Comparison of ENCODE assay signal across 8 mouse cellular contexts in the genomic region with DNA sequence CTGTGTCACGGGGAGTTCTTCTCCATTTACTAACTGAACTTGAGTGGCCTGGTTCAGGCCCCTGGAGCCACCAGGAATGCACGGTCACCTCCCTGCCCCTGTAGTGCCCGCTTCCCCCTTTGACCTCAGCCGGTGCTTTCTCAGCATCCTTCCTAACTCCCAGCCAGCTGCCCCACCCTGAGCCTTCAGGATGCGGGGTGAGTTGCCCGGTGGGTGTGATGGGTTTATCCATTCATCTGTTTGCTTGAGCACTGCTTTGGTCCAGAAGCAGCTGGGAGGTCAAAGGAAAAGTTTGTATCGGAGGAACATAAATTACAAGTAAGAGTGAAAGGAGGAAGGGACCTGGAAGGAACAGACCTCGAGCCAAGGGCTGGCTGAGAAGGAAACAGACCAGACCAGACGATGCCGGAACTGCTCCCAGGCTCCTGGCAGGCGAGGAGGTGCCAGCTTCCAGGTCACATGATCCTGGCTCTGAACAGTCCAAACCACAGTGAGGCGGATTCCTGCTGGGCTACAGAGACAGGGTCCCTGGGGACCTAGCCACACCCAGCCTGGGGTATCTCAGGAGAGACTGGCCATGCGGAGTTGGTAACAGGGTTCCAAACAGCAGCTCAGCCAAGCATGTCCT. TPM values are rescaled to one million over a fixed set of nuclear protein-coding genes. Genes with fewer than 3 reads are reported as not detected.
A peak's percentile ranks its signal among the peaks of the same experiment; 100 is the strongest.
DNase-seq lines count a peak whose midpoint lies in the region; ATAC-seq lines count a peak whose summit lies in the region.

No protein-coding gene starts in this region.

- no peaks in the 10 kb centered on the region for H3K9me3 ChIP-seq in neural tube, embryonic 15.5 days (replicated peaks)
- H3K9me3 ChIP-seq in heart, embryonic 12.5 days (replicated peaks), result no peaks in the 10 kb centered on the region
- no peaks in the 10 kb centered on the region for H3K9me3 ChIP-seq in intestine, embryonic 16.5 days (ENCODE audit: control insufficient read depth, low read length)

- 0 out of 2 replicates have a peak overlapping the region, but pooled peaks have one; percentile 28 for H3K27ac ChIP-seq in neural tube, embryonic 15.5 days (replicated peaks)
- no peak overlapping the region for H3K27ac ChIP-seq in heart, embryonic 12.5 days (ENCODE audit: poor library complexity, severe bottlenecking)
- H3K27ac ChIP-seq in intestine, embryonic 16.5 days (ENCODE audit: low read length), result no peak overlapping the region

- H3K9ac ChIP-seq in neural tube, embryonic 15.5 days (replicated peaks), result no peak overlapping the region
- H3K9ac ChIP-seq in heart, embryonic 12.5 days, result no peak overlapping the region
- H3K9ac ChIP-seq in intestine, embryonic 16.5 days (ENCODE audit: low read depth, low read length), result no peak overlapping the region

- H3K27me3 ChIP-seq in neural tube, embryonic 15.5 days (replicated peaks), result no peaks in the 10 kb centered on the region
- H3K27me3 ChIP-seq in heart, embryonic 12.5 days (replicated peaks), result peaks cover 24% of the 10 kb centered on the region
- H3K27me3 ChIP-seq in intestine, embryonic 16.5 days (replicated peaks; ENCODE audit: control insufficient read depth, insufficient read depth, low read length), result no peaks in the 10 kb centered on the region

- H3K4me1 ChIP-seq in neural tube, embryonic 15.5 days, result peaks cover 21% of the 10 kb centered on the region
- peaks cover 53% of the 10 kb centered on the region for H3K4me1 ChIP-seq in heart, embryonic 12.5 days (replicated peaks)
- H3K4me1 ChIP-seq in intestine, embryonic 16.5 days (ENCODE audit: control insufficient read depth, insufficient read depth, low read length), result peaks cover 14% of the 10 kb centered on the region

- no peak for DNase-seq in neural tube, embryonic 10.5 days (ENCODE audit: extremely low spot score, low spot score)
- peak; percentile 48 to 56 for DNase-seq in layer of hippocampus, adult 8-10 months (ENCODE audit: low spot score in 2 of 2)
- peak; percentile 69 for DNase-seq in lung, postnatal 25 days (ENCODE audit: low spot score)
- no peak for DNase-seq in urinary bladder, postnatal 4 days (ENCODE audit: low spot score in 2 of 2)

- peak; percentile 60; the same call in 1 of the 2 replicates for ATAC-seq in neural tube, embryonic 15.5 days (ENCODE audit: low FRiP score)
- peak; percentile 55 for ATAC-seq in common myeloid progenitor, adult 5-6 weeks (replicated peaks; ENCODE audit: low read depth, poor library complexity, severe bottlenecking)
- peak; percentile 44 for ATAC-seq in heart, embryonic 12.5 days (ENCODE audit: insufficient number of reproducible peaks, low FRiP score)
- no peak for ATAC-seq in intestine, embryonic 16.5 days

- 41% methylated on average over 13 of the region's 13 CpGs for WGBS in neural tube, embryonic 15.5 days
- WGBS in heart, embryonic 12.5 days, result 56% methylated on average over 13 of the region's 13 CpGs
- 39% methylated on average over 13 of the region's 13 CpGs for WGBS in intestine, embryonic 16.5 days

- no peaks in the 10 kb centered on the region for H3K36me3 ChIP-seq in neural tube, embryonic 15.5 days
- H3K36me3 ChIP-seq in heart, embryonic 12.5 days, result no peaks in the 10 kb centered on the region
- no peaks in the 10 kb centered on the region for H3K36me3 ChIP-seq in intestine, embryonic 16.5 days (ENCODE audit: control insufficient read depth, insufficient read depth, low read length)

- no peak overlapping the region for H3K4me2 ChIP-seq in neural tube, embryonic 15.5 days
- H3K4me2 ChIP-seq in heart, embryonic 12.5 days, result no peak overlapping the region
- no peak overlapping the region for H3K4me2 ChIP-seq in intestine, embryonic 16.5 days (ENCODE audit: low read depth, low read length)

- no peak overlapping the region for H3K4me3 ChIP-seq in neural tube, embryonic 15.5 days (replicated peaks)
- no peak overlapping the region for H3K4me3 ChIP-seq in heart, embryonic 12.5 days
- H3K4me3 ChIP-seq in intestine, embryonic 16.5 days (ENCODE audit: low read length), result no peak overlapping the region

RNA-seq across cellular contexts. Expression of gene Cmklr1, which starts 16.1 kb away (rescaled TPM):
- 2.9 and 3.2 TPM in 2 replicates for polyA plus RNA-seq in neural tube, embryonic 15.5 days (2015; fragmentation: Nextera tagmentation; extraction: Ambion mirVana)
- 0.27 TPM in 1 of 2 replicates, not detected in the other for total RNA-seq in common myeloid progenitor, adult 5-6 weeks (2017)
- polyA plus RNA-seq in heart, embryonic 12.5 days (2016; fragmentation: Nextera tagmentation; extraction: Ambion mirVana), result 1.4 and 1.8 TPM in 2 replicates
- 10 to 100 TPM in 2 of 4 experiments, 1 to 10 TPM in 2; 5.1 to 23.1 (median 13.4) TPM for total RNA-seq in layer of hippocampus, adult 8-10 months (2022)
- 1.3 and 2.3 TPM in 2 replicates for polyA plus RNA-seq in intestine, embryonic 16.5 days (2015; fragmentation: Nextera tagmentation; extraction: Ambion mirVana)

Comparison
In these comparisons a context has a peak if more than half of its experiments do, and no peak if none do; other contexts are left out.
1. DNase-seq: peak in layer of hippocampus, adult 8-10 months (2 of 2) and lung, postnatal 25 days (single experiment); none in neural tube, embryonic 10.5 days (single experiment) and urinary bladder, postnatal 4 days (0 of 2).